Mouse (Mus musculus): ENCODE data around the gene Nox3. TPM values are rescaled to one million over a fixed set of nuclear protein-coding genes. Genes with fewer than 3 reads are reported as not detected.

The Nox3 gene
- polyA plus RNA-seq, 1 experiment from 2014 or later: not detected

DNA sequence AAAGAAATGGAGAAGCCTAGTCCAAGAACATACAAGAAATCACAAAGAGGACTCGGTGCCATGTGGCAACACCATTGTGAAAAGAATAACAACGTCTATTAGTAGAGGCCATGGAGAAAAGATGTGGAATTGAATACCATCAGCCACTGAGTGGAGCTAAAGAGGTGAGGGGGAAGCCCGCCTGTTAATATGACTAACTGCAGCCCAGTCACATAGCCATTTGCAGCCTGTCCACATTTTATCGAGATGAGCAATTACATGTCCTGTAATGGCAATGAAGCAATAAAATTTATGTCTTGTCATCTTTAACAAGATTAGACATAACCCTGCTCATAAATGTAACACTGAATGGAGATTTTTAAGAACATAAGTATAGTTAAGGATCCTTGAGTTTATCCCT lies 30.7 kb downstream of the Nox3 start:
- ChIA-PET POLR2A (no interaction called here), CTCF (interaction anchor here (1.4 kb wide), 1 partner anchor 18 kb away, joined by 4 read pairs; no protein-coding TSS in a partner anchor)
- DNase-seq (ENCODE audit: low read depth, low spot score): no peak
- in situ Hi-C loops (cut with MboI; ENCODE audit: low pct_unique_long_range_greater_than_20kb): no loop called here
- H3K27me3 ChIP-seq: peaks cover 10% of the 10 kb centered on the region
- ATAC-seq: no peak
- peak; percentile 13 for TF ChIP-seq CTCF (IDR thresholded peaks at IDR 0.05)

DNA sequence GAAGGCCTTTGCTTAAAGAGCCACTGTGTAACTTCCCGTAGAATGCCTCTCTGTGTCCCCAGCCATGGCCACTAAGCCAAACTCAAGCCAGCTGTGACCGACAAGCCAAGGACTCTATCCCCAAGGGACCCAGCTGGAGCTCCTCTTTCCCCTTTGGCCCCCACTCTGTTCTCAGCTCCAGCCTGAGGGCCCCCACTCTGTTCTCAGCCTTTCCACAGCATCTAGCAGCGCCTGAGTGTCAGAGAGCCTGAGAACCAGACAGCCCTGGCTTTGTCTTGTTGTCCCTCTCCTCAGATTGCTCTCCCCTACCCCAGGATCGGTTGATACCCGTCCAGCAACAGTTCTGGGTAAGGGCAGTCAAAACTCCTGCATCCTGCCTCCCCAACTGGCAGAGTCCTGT lies 36.6 kb downstream of the Nox3 start:
- CTCF ChIA-PET: no interaction called here
- TF ChIP-seq CTCF (IDR thresholded peaks at IDR 0.05): no peak
- POLR2A ChIA-PET: interaction anchor here (1.6 kb wide), 1 partner anchor 14 kb away, joined by 3 read pairs; no protein-coding TSS in a partner anchor
- DNase-seq (ENCODE audit: low read depth, low spot score) (no peak), ATAC-seq (no peak)
- peaks cover 15% of the 10 kb centered on the region for H3K27me3 ChIP-seq
- in situ Hi-C loops (cut with MboI; ENCODE audit: low pct_unique_long_range_greater_than_20kb): no loop called here

DNA sequence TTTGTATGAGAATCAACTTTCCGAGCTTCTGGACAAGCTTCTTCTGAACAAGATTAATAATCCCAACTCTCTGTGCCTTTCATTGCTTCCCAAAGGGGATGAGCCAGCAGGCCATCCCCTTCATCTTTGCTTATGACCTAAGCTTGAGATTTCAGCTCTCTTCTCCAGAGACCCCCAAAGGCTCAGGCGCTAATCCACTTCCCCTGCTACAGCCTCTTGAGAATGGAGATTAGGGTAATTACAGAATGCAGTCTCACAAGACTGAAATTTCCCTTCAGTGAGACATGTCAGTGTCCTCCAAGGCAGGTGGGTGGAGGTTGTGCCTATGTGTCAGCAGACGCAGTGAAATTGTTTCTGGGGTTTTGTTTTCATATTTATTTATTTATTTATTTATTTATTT lies 45.7 kb downstream of the Nox3 start:
- ChIA-PET POLR2A (no interaction called here), CTCF (interaction anchor here (0.9 kb wide), 1 partner anchor 11 kb away, joined by 4 read pairs; no protein-coding TSS in a partner anchor)
- H3K27me3 ChIP-seq: peaks cover 12% of the 10 kb centered on the region
- TF ChIP-seq CTCF (IDR thresholded peaks at IDR 0.05): no peak
- in situ Hi-C loops (cut with MboI; ENCODE audit: low pct_unique_long_range_greater_than_20kb): no loop called here
- ATAC-seq: no peak
- DNase-seq (ENCODE audit: low read depth, low spot score): no peak

DNA sequence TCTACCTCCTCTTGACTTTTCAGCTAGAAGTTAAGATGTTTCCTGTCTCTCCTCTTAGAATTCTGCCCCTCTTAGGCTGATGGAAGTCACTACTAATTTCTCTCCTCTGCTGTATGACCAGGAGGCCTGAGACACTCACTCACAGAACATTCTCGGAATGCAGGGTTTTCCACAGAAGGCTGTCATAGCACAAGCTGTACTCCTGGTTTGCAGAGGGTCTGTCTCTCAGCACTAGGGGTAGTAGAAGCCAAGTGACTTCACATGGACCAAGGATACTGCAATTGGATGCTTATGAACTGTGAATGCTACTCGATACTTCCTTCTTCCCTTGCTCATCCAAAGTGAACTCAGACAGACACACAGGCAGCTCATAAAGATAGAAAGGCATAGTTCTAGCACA lies 52.5 kb downstream of the Nox3 start:
- peak; percentile 59 for TF ChIP-seq CTCF (IDR thresholded peaks at IDR 0.05)
- ChIA-PET CTCF (interaction anchor here (0.9 to 1.7 kb wide), 6 partner anchors 9 to 75 kb away, joined by 3 to 7 read pairs (median 4); no protein-coding TSS in a partner anchor), POLR2A (no interaction called here)
- ATAC-seq (peak; percentile 84), DNase-seq (ENCODE audit: low read depth, low spot score) (peak; percentile 33)
- in situ Hi-C loops (cut with MboI; ENCODE audit: low pct_unique_long_range_greater_than_20kb): no loop called here
- no peaks in the 10 kb centered on the region for H3K27me3 ChIP-seq

DNA sequence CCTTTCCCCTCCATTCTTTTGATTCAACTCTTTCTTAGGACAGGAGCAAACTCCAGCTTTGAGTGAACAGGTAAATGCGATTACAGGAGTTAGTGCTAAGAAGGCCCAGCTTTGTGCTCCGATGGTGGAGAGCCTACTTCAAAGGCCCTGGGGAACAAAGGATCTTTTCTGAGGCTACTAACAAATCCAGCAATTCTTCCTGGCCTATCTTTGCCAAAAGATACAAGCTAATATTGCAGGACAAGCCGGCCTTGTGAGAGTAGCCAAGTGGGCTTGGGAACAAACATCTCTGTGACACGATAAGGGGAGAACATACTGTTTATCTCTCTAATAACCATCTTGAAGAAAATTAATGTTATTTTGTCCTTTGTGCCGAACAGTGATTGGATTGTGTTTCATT lies 54.6 kb downstream of the Nox3 start:
- ATAC-seq (no peak), DNase-seq (ENCODE audit: low read depth, low spot score) (no peak)
- POLR2A ChIA-PET: interaction anchor here (0.6 kb wide), 1 partner anchor 134 kb away, joined by 4 read pairs; no protein-coding TSS in a partner anchor
- in situ Hi-C loops (cut with MboI; ENCODE audit: low pct_unique_long_range_greater_than_20kb): no loop called here
- no peak for TF ChIP-seq CTCF (IDR thresholded peaks at IDR 0.05)
- CTCF ChIA-PET: interaction anchor here (1.4 kb wide), 1 partner anchor 30 kb away, joined by 3 read pairs; no protein-coding TSS in a partner anchor
- no peaks in the 10 kb centered on the region for H3K27me3 ChIP-seq

DNA sequence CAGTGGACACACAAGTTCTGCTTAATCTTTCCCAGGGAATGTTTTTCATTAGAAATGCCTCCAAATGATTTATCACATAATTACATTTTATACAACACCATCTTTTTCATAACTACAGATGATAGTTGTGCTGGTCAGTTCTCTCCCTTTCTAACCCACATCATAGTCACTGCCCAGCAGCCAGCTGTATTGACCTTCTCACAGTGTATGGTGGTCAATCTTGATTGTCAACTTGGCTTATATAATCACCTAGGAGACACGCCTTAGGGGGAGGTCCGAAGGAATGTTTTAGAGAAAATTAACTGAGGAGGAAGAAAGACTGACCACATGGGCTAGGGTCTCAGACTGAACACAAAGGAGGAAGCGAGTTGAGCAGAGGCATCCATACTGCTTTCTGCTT lies 57.3 kb downstream of the Nox3 start:
- H3K27me3 ChIP-seq: no peaks in the 10 kb centered on the region
- DNase-seq (ENCODE audit: low read depth, low spot score) (no peak), ATAC-seq (no peak)
- POLR2A ChIA-PET: interaction anchor here (0.6 kb wide), 1 partner anchor 39 kb away, joined by 4 read pairs; no protein-coding TSS in a partner anchor
- in situ Hi-C loops (cut with MboI; ENCODE audit: low pct_unique_long_range_greater_than_20kb): no loop called here
- CTCF ChIA-PET: no interaction called here
- TF ChIP-seq CTCF (IDR thresholded peaks at IDR 0.05): no peak

DNA sequence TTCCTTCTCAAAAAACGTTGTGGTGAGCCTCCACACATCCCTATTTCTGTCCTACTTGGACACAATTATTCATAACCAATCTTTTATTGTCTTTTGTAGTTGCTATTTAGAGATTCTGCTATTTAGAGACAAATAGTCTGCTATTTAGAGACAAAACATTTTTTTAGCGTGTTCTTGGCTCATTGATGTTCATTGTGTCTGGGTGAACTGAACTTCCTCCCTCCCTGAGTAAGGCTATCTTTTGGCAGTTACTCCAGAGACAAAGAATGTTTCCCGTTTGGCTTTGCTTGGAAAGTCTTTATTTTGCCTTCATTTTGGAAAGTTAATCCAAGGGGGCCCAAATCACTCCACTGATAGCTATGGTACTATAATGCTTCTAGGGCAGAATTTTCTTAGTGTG lies 63.6 kb downstream of the Nox3 start:
- peaks cover 6% of the 10 kb centered on the region for H3K27me3 ChIP-seq
- ATAC-seq (no peak), DNase-seq (ENCODE audit: low read depth, low spot score) (no peak)
- CTCF ChIA-PET: no interaction called here
- no peak for TF ChIP-seq CTCF (IDR thresholded peaks at IDR 0.05)
- POLR2A ChIA-PET: no interaction called here
- in situ Hi-C loops (cut with MboI; ENCODE audit: low pct_unique_long_range_greater_than_20kb): no loop called here

DNA sequence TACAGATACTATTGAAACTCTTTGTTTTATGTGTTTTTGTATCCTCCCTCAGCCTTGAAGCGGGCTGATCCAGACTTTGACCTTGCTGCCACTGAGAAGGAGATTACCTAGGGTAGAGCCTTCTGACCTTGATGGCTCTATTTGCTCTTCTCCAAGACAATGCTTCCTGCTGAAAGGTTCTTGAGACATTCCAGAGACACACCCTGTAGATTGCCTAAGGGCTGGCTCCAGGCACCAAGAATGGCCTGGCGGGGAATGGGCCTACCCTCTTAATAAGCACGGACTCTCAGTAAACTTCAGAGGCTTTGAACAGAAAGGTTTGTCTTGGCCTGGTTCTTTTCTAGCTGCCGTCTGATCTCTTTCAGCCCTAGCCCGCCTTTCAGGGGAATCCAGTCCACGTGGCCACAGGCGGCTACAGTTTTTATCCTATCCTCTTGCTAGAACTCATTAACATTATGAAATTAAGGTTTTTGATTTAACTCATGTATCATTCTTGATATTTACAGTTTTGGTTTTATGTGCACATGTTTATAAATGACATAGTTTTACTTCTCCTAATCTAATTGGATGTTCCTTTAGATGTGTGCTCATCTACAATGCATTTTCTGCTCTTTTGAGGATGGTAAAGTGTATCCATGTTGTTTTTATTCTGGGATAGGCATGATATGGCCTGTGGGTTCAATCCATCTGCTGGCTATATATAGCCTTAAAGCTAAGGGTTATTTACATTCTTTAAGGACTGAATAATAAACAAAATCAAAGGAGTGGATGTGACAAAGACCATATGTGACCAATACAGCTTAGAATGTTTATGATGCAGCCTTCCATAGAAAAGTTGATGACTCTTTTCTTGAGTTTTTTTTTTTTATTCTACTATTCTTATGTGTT lies 79.5 kb downstream of the Nox3 start:
- in situ Hi-C loops (cut with MboI; ENCODE audit: low pct_unique_long_range_greater_than_20kb): no loop called here
- ChIA-PET POLR2A (no interaction called here), CTCF (no interaction called here)
- H3K27me3 ChIP-seq: no peaks in the 10 kb centered on the region
- no peak for DNase-seq (ENCODE audit: low read depth, low spot score)
- no peak for TF ChIP-seq CTCF (IDR thresholded peaks at IDR 0.05)
- ATAC-seq: no peak

DNA sequence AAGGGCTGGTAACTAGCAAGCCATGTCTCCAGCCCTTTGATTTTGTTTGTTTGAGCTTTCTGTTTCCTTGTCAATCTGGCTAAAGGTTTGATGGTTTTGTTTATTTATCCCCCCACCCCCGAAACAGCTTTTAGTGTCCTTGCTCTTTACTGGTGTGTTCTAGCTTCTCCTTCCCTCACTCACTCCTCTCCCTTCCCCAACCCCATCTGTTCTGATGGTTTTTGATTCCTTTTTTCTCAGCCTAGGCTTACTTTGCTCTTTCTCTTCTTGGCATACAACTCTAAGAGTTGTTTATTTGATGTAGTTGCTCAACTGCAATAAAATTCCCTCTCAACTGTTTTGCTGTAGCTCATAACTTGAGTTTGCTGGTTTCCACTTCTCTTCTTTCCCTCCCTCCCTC lies 80.5 kb downstream of the Nox3 start:
- ATAC-seq (no peak), DNase-seq (ENCODE audit: low read depth, low spot score) (no peak)
- in situ Hi-C loops (cut with MboI; ENCODE audit: low pct_unique_long_range_greater_than_20kb): no loop called here
- no peaks in the 10 kb centered on the region for H3K27me3 ChIP-seq
- ChIA-PET CTCF (no interaction called here), POLR2A (no interaction called here)
- no peak for TF ChIP-seq CTCF (IDR thresholded peaks at IDR 0.05)

DNA sequence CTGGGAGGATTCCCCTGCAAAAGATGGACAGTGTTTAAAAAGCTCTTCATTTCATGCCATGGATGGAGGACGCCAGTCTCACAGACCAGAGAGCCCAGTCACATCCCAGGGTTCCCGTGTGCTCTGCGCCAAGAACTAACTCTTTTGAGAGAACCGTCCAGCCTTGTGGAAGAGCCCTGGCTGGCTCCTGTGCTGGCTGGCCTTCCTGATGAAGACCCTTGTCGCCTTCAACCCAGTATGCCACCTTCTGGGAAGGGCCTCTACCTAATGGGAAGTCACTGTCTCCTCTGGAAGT lies 84.3 kb downstream of the Nox3 start:
- CTCF ChIA-PET: interaction anchor here (0.7 kb wide), 1 partner anchor 30 kb away, joined by 3 read pairs; no protein-coding TSS in a partner anchor
- in situ Hi-C loops (cut with MboI; ENCODE audit: low pct_unique_long_range_greater_than_20kb): no loop called here
- DNase-seq (ENCODE audit: low read depth, low spot score) (no peak), ATAC-seq (no peak)
- POLR2A ChIA-PET: no interaction called here
- no peaks in the 10 kb centered on the region for H3K27me3 ChIP-seq
- TF ChIP-seq CTCF (IDR thresholded peaks at IDR 0.05): no peak
